8 mouse cellular contexts compared by ENCODE assay signal in the genomic region with DNA sequence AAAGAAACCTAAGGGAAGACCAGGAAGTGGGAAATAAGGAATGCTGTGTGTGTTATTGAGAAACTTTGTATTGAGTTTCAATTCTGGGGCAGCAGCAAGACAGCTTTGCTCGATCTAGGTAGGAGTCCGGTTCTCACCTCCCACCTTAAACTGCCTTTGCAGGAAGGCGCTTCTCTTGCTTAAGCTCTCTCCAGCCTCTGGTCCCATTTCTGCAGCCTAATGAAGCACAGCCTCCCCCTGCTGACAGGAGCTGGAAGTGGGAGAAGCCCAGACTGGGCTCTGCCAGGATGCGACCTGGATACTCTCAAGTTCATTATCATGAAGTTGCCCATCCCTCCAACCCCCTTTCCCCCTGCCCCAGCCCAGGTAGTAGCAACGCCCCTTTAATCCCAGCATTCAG. TPM values are rescaled to one million over a fixed set of nuclear protein-coding genes. Genes with fewer than 3 reads are reported as not detected.
DNase-seq lines count a peak whose midpoint lies in the region; ATAC-seq and TF ChIP-seq lines count a peak whose summit lies in the region.
"Had no signal": no experiment of that assay in that cellular context is flagged by ENCODE, and none has a peak within 500 bp of the region (broad histone marks: within the 10 kb centered on the region; RNA-seq: fewer than 3 reads in every experiment).

No protein-coding gene starts in this region.

- no peaks in the 10 kb centered on the region for H3K9me3 ChIP-seq in ES-E14 (ENCODE audit: control insufficient read depth, insufficient read depth, low read depth, low read length)
- no peaks in the 10 kb centered on the region for H3K9me3 ChIP-seq in hindbrain, embryonic 16.5 days (ENCODE audit: control insufficient read depth, low read length)
- H3K9me3 ChIP-seq: embryonic facial prominence, embryonic 13.5 days had no signal

- H3K9ac ChIP-seq in ES-E14 (ENCODE audit: insufficient read depth, low read depth, low read length, poor library complexity, severe bottlenecking), result no peak overlapping the region
- no peak overlapping the region for H3K9ac ChIP-seq in hindbrain, embryonic 16.5 days (ENCODE audit: low read depth, low read length)
- H3K9ac ChIP-seq: embryonic facial prominence, embryonic 13.5 days had no signal

- in situ Hi-C loops in ES-E14 (cut with MboI; ENCODE audit: low sequenced_read_pairs in 2 of 2, unreplicated experiment in 2 of 2), result no loop called here

- no peak overlapping the region for H3K27ac ChIP-seq in ES-E14 (ENCODE audit: insufficient read depth, low read depth, low read length, poor library complexity, severe bottlenecking)
- no peak overlapping the region for H3K27ac ChIP-seq in hindbrain, embryonic 16.5 days (ENCODE audit: low read depth, low read length)
- H3K27ac ChIP-seq: embryonic facial prominence, embryonic 13.5 days had no signal

- H3K4me2 ChIP-seq in hindbrain, embryonic 16.5 days (ENCODE audit: low read length), result no peak overlapping the region; the same call in 1 of the 2 replicates

- ATAC-seq in hindbrain, embryonic 16.5 days, result peak; percentile 35; the same call in 1 of the 2 replicates

- H3K36me3 ChIP-seq in ES-E14 (ENCODE audit: control insufficient read depth, insufficient read depth, low read length, poor library complexity, severe bottlenecking), result no peaks in the 10 kb centered on the region
- H3K36me3 ChIP-seq in hindbrain, embryonic 16.5 days (ENCODE audit: control insufficient read depth, insufficient read depth, low read length), result no peaks in the 10 kb centered on the region
- H3K36me3 ChIP-seq: embryonic facial prominence, embryonic 13.5 days had no signal

- DNase-seq in ES-E14 (ENCODE audit: low read depth, low spot score), result peak; percentile 56
- DNase-seq in adrenal gland, adult 8-10 months, result peak; percentile 29
- peak; percentile 34 for DNase-seq in fibroblast of lung, adult 2 months (ENCODE audit: low read depth)
- peak; percentile 69 to 75 for DNase-seq in left cerebral cortex, adult 8-10 months (ENCODE audit: low spot score in 2 of 2)
- peak; percentile 65 for DNase-seq in neural tube, embryonic 10.5 days (ENCODE audit: extremely low spot score, low spot score)
- DNase-seq in urinary bladder, postnatal 36 days (ENCODE audit: low spot score in 2 of 2), result peak; percentile 19 to 56

- peaks cover 6% of the 10 kb centered on the region for H3K27me3 ChIP-seq in hindbrain, embryonic 16.5 days (replicated peaks; ENCODE audit: control insufficient read depth, insufficient read depth, low read length)

- no peak overlapping the region for H3K4me3 ChIP-seq in ES-E14 (ENCODE audit: insufficient read depth in 1 of 2, low read depth in 1 of 2, low read length in 2 of 2, poor library complexity in 1 of 2, severe bottlenecking in 1 of 2)
- no peak overlapping the region for H3K4me3 ChIP-seq in hindbrain, embryonic 16.5 days (ENCODE audit: low read length)
- H3K4me3 ChIP-seq: embryonic facial prominence, embryonic 13.5 days had no signal

- H3K4me1 ChIP-seq in ES-E14 (ENCODE audit: control insufficient read depth in 2 of 2, insufficient read depth in 2 of 2, low read length in 2 of 2, poor library complexity in 1 of 2), result peaks cover 0 to 2% of the 10 kb centered on the region in 2 experiments; a peak in 1 of 4 replicates
- peaks cover 26% of the 10 kb centered on the region for H3K4me1 ChIP-seq in hindbrain, embryonic 16.5 days (ENCODE audit: control insufficient read depth, insufficient read depth, low read depth, low read length)

- 14% methylated on average over 5 of the region's 5 CpGs for WGBS in hindbrain, embryonic 16.5 days

TF ChIP-seq in ES-E14, 5 proteins besides CTCF, POLR2A, EP300 and RAD21:
- TF ChIP-seq ZC3H11A (IDR thresholded peaks at IDR 0.05; ENCODE audit: borderline replicate concordance, low read depth, low read length), result no peak; the same call in 1 of the 2 replicates
- TF ChIP-seq MAFK (IDR thresholded peaks at IDR 0.05; ENCODE audit: insufficient read depth, low read depth, low read length), result no peak
- TF ChIP-seq ZNF384 (IDR thresholded peaks at IDR 0.05; ENCODE audit: low read depth, low read length), result no peak

RNA-seq across cellular contexts. Expression of gene Lingo1, which starts 1.6 kb away (rescaled TPM):
- total RNA-seq in ES-E14 (2012; rRNA removed), result 1.3 and 2.1 TPM in 2 replicates
- total RNA-seq in adrenal gland, adult 8-10 months (2022), result 1 to 10 TPM; 1.2 to 2.3 (median 1.8) TPM
- polyA plus RNA-seq in hindbrain, embryonic 16.5 days (2015; fragmentation: Nextera tagmentation; extraction: Ambion mirVana), result 79.4 and 80.7 TPM in 2 replicates
- total RNA-seq in left cerebral cortex, adult 8-10 months (2022), result 100 to 1,000 TPM; 330 to 366 (median 356) TPM

Comparison
In these comparisons a context has a peak if more than half of its experiments do, and no peak if none do; other contexts are left out.
1. RNA of gene Lingo1, which starts 1.6 kb away (total RNA-seq): 330 to 366 TPM in left cerebral cortex, adult 8-10 months; 1.2 to 2.3 TPM in adrenal gland, adult 8-10 months and 1.3 to 2.1 TPM in ES-E14; every median in the first group is over 10 times any median in the second.
2. Peak in every context shown above with its lines, with median percentiles within 50 percentile points of each other: DNase-seq.